Mouse (Mus musculus): Measurements from ENCODE around the gene Smurf1. TPM values are rescaled to one million over a fixed set of nuclear protein-coding genes. Genes with fewer than 3 reads are reported as not detected.

The Smurf1 gene
- 12.0 and 19.5 TPM in 2 replicates for polyA plus RNA-seq (2012; rRNA removed)

GRCm38 (mm10) chr5:144965639-144966351, at the start of gene Smurf1:
TSS of gene Smurf1 (minus strand) at chr5:144965847.
- peak within 1 kb of the TSS; percentile 73 for H3K4me3 ChIP-seq (ENCODE audit: low read depth, low read length)
- no peaks in the 10 kb centered on the region for H3K36me3 ChIP-seq (ENCODE audit: control insufficient read depth, insufficient read depth, low read length)
- H3K27me3 ChIP-seq (ENCODE audit: control insufficient read depth, insufficient read depth, low read length), result no peaks in the 10 kb centered on the region
- TF ChIP-seq POLR2A (IDR thresholded peaks at IDR 0.05; ENCODE audit: low read depth, low read length) (peak; percentile 62), CTCF (IDR thresholded peaks at IDR 0.05; ENCODE audit: extremely low read depth, insufficient read length, insufficient replicate concordance, low read depth, low read length) (no peak)
- peaks cover 11% of the 10 kb centered on the region for H3K4me1 ChIP-seq (ENCODE audit: control insufficient read depth, insufficient read depth, insufficient read length, low read length)
- WGBS, result 4% methylated on average over 87 of the region's 89 CpGs
- peak within 1 kb of the TSS; percentile 54 for H3K27ac ChIP-seq (ENCODE audit: insufficient read depth, low read depth, low read length)

DNA sequence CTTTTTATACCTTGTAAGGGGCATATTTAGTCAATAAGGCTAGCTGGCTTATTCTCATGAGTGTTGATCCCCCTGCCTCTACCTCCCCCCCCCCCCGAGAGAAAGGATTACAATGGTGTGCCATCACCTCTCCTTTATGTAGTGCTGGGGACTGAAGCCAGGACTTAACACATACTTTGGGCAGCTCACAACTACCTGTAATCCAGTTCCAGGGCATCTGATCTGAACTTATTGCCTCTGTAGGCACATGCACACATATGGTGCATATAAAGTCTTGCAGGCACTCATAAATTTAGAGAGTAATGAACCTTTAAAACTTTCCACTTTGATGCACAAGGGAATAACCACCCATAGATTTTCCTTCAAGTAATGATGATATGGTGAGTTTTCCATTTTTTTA, 48.6 kb upstream of the Smurf1 start:
- Histone ChIP-seq H3K4me1 (ENCODE audit: control insufficient read depth, insufficient read depth, insufficient read length, low read length) (no peaks in the 10 kb centered on the region), H3K4me3 (ENCODE audit: low read depth, low read length) (no peak overlapping the region), H3K27me3 (ENCODE audit: control insufficient read depth, insufficient read depth, low read length) (no peaks in the 10 kb centered on the region), H3K36me3 (ENCODE audit: control insufficient read depth, insufficient read depth, low read length) (no peaks in the 10 kb centered on the region), H3K27ac (ENCODE audit: insufficient read depth, low read depth, low read length) (no peak overlapping the region)
- WGBS, result 84% methylated on average over 1 of the region's 1 CpGs
- no peak for TF ChIP-seq POLR2A (IDR thresholded peaks at IDR 0.05; ENCODE audit: low read depth, low read length)
- no peak for TF ChIP-seq CTCF (IDR thresholded peaks at IDR 0.05; ENCODE audit: extremely low read depth, insufficient read length, insufficient replicate concordance, low read depth, low read length)

GRCm38 (mm10) chr5:145008878-145009659, 43.4 kb upstream of the Smurf1 start:
- WGBS, result 83% methylated on average over 15 of the region's 15 CpGs
- Histone ChIP-seq H3K4me1 (ENCODE audit: control insufficient read depth, insufficient read depth, insufficient read length, low read length) (peaks cover 2% of the 10 kb centered on the region; the same call in 1 of the 2 replicates), H3K4me3 (ENCODE audit: low read depth, low read length) (no peak overlapping the region), H3K27ac (ENCODE audit: insufficient read depth, low read depth, low read length) (no peak overlapping the region), H3K27me3 (ENCODE audit: control insufficient read depth, insufficient read depth, low read length) (no peaks in the 10 kb centered on the region), H3K36me3 (ENCODE audit: control insufficient read depth, insufficient read depth, low read length) (no peaks in the 10 kb centered on the region)
- no peak for TF ChIP-seq POLR2A (IDR thresholded peaks at IDR 0.05; ENCODE audit: low read depth, low read length)

- no peak for TF ChIP-seq POLR2A (IDR thresholded peaks at IDR 0.05; ENCODE audit: low read depth, low read length)
- TF ChIP-seq CTCF (IDR thresholded peaks at IDR 0.05; ENCODE audit: extremely low read depth, insufficient read length, insufficient replicate concordance, low read depth, low read length), result no peak
- H3K27me3 ChIP-seq (ENCODE audit: control insufficient read depth, insufficient read depth, low read length), result no peaks in the 10 kb centered on the region
- no peak overlapping the region for H3K27ac ChIP-seq (ENCODE audit: insufficient read depth, low read depth, low read length)
- H3K4me3 ChIP-seq (ENCODE audit: low read depth, low read length), result no peak overlapping the region
- peaks cover 2% of the 10 kb centered on the region; the same call in 1 of the 2 replicates for H3K4me1 ChIP-seq (ENCODE audit: control insufficient read depth, insufficient read depth, insufficient read length, low read length)
- H3K36me3 ChIP-seq (ENCODE audit: control insufficient read depth, insufficient read depth, low read length), result no peaks in the 10 kb centered on the region
- WGBS, result 72% methylated on average over 6 of the region's 6 CpGs
Observed at GRCm38 (mm10) chr5:145005596-145005995, 39.9 kb upstream of the Smurf1 start.

DNA sequence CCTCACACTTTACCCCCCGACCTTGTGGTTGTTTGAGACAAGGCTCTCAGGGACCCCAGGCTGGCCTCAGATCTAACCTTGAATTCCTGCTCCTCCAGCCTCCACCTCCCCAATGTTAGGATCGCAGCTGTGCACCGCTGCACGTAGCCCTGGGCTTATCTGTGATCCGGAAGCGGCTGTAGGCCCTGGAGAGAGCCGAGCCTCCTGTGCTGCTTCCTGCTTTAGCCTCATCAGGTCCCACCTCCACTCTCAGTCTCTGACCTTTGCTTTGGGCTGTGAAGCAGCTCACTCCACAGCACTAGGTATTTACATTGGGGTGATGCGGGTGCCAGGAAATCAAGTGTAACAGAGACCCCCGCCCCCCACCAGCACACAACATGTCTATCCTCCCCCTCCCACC, 38.8 kb upstream of the Smurf1 start:
- WGBS, result 37% methylated on average over 9 of the region's 9 CpGs
- no peak for TF ChIP-seq CTCF (IDR thresholded peaks at IDR 0.05; ENCODE audit: extremely low read depth, insufficient read length, insufficient replicate concordance, low read depth, low read length)
- no peak for TF ChIP-seq POLR2A (IDR thresholded peaks at IDR 0.05; ENCODE audit: low read depth, low read length)
- H3K36me3 ChIP-seq (ENCODE audit: control insufficient read depth, insufficient read depth, low read length), result no peaks in the 10 kb centered on the region
- peaks cover 2% of the 10 kb centered on the region; the same call in 1 of the 2 replicates for H3K4me1 ChIP-seq (ENCODE audit: control insufficient read depth, insufficient read depth, insufficient read length, low read length)
- H3K4me3 ChIP-seq (ENCODE audit: low read depth, low read length), result no peak overlapping the region
- H3K27me3 ChIP-seq (ENCODE audit: control insufficient read depth, insufficient read depth, low read length), result no peaks in the 10 kb centered on the region
- H3K27ac ChIP-seq (ENCODE audit: insufficient read depth, low read depth, low read length), result no peak overlapping the region

DNA sequence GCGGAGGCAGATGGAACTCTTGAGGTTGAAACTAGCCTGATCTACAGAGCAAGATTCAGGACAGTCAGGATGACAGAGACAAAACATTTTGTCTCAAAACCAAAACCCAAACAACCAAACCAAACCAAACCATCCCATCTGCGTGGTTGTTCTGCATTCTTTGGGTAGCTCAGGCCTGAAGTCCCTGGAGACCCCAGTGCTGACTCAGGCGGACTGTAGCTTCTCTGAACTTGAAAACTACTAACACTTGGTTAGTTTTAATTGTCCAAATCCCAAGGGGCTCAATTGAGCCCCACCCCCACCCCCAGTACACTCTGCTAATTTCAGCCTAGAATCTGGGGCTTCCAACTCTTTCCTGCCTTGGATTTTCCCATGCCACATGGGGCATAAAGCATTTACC, 37.7 kb upstream of the Smurf1 start:
- 88% methylated on average over 3 of the region's 3 CpGs for WGBS
- TF ChIP-seq CTCF (IDR thresholded peaks at IDR 0.05; ENCODE audit: extremely low read depth, insufficient read length, insufficient replicate concordance, low read depth, low read length), result no peak
- no peak for TF ChIP-seq POLR2A (IDR thresholded peaks at IDR 0.05; ENCODE audit: low read depth, low read length)
- no peak overlapping the region for H3K27ac ChIP-seq (ENCODE audit: insufficient read depth, low read depth, low read length)
- H3K4me3 ChIP-seq (ENCODE audit: low read depth, low read length), result no peak overlapping the region
- no peaks in the 10 kb centered on the region for H3K27me3 ChIP-seq (ENCODE audit: control insufficient read depth, insufficient read depth, low read length)
- H3K36me3 ChIP-seq (ENCODE audit: control insufficient read depth, insufficient read depth, low read length), result no peaks in the 10 kb centered on the region
- H3K4me1 ChIP-seq (ENCODE audit: control insufficient read depth, insufficient read depth, insufficient read length, low read length), result peaks cover 2% of the 10 kb centered on the region; the same call in 1 of the 2 replicates

DNA sequence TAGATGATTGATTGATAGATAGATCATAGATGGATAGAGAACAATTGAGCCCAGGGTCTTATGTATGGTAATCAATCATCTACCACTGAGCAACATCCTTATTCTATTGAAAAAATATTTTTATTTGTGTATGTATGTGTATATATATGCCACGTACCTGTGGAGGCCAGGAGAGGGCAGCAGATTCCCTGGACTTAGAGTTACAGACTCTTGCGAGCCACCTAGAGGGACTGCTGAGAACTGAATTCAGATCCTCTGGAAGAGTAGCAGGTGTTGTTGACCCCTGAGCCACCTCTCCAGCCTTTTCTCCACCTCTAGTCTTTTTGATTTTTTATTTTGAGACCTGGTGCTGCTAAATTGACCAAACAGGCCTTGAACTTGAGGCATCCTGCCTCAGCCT, 32.8 kb upstream of the Smurf1 start:
- no peaks in the 10 kb centered on the region for H3K36me3 ChIP-seq (ENCODE audit: control insufficient read depth, insufficient read depth, low read length)
- no peak overlapping the region for H3K27ac ChIP-seq (ENCODE audit: insufficient read depth, low read depth, low read length)
- no peaks in the 10 kb centered on the region for H3K27me3 ChIP-seq (ENCODE audit: control insufficient read depth, insufficient read depth, low read length)
- no peak overlapping the region for H3K4me3 ChIP-seq (ENCODE audit: low read depth, low read length)
- 61% methylated on average over 2 of the region's 2 CpGs for WGBS
- TF ChIP-seq POLR2A (IDR thresholded peaks at IDR 0.05; ENCODE audit: low read depth, low read length) (no peak), CTCF (IDR thresholded peaks at IDR 0.05; ENCODE audit: extremely low read depth, insufficient read length, insufficient replicate concordance, low read depth, low read length) (peak; percentile 61; the same call in 1 of the 2 replicates)
- H3K4me1 ChIP-seq (ENCODE audit: control insufficient read depth, insufficient read depth, insufficient read length, low read length), result no peaks in the 10 kb centered on the region
